Mouse (Mus musculus) embryonic fibroblast, embryonic 13.5 days (primary cell): ENCODE measurements around the gene Raly. TPM values are rescaled to one million over a fixed set of nuclear protein-coding genes. Genes with fewer than 3 reads are reported as not detected.
A peak's percentile ranks its signal among the peaks of the same experiment; 100 is the strongest.

Experiments used
- H3K27ac ChIP-seq: 2 replicates; pipeline ENCODE4 v1.5.1; 2012; ENCODE audit warnings: low read length, control low read depth, inconsistent platforms; ENCODE audit not compliant: insufficient read depth
- H3K4me1 ChIP-seq: 2 replicates; pipeline ENCODE4 v1.6.1; 2011; ENCODE audit warnings: low read length; ENCODE audit not compliant: control insufficient read depth, insufficient read depth
- H3K4me3 ChIP-seq: 2 replicates; pipeline ENCODE4 v1.5.1; 2011; ENCODE audit warnings: mild to moderate bottlenecking, control low read depth, low read length; ENCODE audit not compliant: insufficient read depth
- CTCF ChIP-seq: IDR thresholded peaks from 2 replicates; pipeline ENCODE4 v1.5.1; 2011; ENCODE audit warnings: mild to moderate bottlenecking, control low read depth, low read length, moderate library complexity, borderline replicate concordance; ENCODE audit not compliant: insufficient read depth
- POLR2A ChIP-seq: IDR thresholded peaks from 2 replicates; pipeline ENCODE4 v1.6.1; 2011; ENCODE audit warnings: low read depth, mild to moderate bottlenecking, control low read depth, low read length, moderate library complexity
- polyA plus RNA-seq: library from polyadenylated mRNA; stranded (reverse); fragments of >200 nt; gene quantifications from 2 replicates; pipeline ENCODE4 v1.2.4, GENCODE M21; 2011; ENCODE audit warnings: low read depth; ENCODE audit not compliant: missing spikeins, insufficient read length

The Raly gene
- polyA plus RNA-seq, 1 experiment = 168 TPM

DNA sequence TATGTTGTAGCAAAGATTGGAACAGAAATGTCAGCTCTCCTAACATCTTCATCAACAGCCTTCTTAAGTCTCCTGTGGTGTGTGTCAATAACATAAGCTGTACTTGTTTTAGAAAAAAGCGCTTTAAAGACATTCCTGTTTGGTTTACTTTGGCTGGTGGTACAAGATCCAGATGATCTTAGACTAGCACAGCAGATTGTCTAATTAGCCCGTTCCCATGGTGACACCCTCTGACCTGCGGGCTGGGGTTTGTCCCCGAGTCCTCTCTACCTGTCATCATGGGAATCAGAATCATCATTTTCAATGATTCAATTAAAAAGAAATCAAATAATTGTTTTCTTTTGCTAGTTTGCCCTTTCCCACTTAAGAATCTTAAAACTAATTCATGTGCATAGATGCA, 36.6 kb downstream of the Raly start:
- Histone ChIP-seq H3K4me1 (no peaks in the 10 kb centered on the region), H3K4me3 (no peak overlapping the region), H3K27ac (no peak overlapping the region)
- TF ChIP-seq CTCF (no peak), POLR2A (no peak)

- H3K27ac ChIP-seq = no peak overlapping the region
- TF ChIP-seq CTCF (no peak), POLR2A (no peak)
- H3K4me3 ChIP-seq = no peak overlapping the region
- H3K4me1 ChIP-seq = no peaks in the 10 kb centered on the region
Observed at GRCm38 (mm10) chr2:154832471-154832870, 41.6 kb downstream of the Raly start.

GRCm38 (mm10) chr2:154834149-154834865, 43.4 kb downstream of the Raly start:
- no peaks in the 10 kb centered on the region for H3K4me1 ChIP-seq
- no peak for TF ChIP-seq CTCF
- no peak for TF ChIP-seq POLR2A
- no peak overlapping the region for H3K4me3 ChIP-seq
- no peak overlapping the region for H3K27ac ChIP-seq

- TF ChIP-seq POLR2A (no peak), CTCF (no peak)
- Histone ChIP-seq H3K4me1 (no peaks in the 10 kb centered on the region), H3K4me3 (no peak overlapping the region), H3K27ac (no peak overlapping the region)
Observed at GRCm38 (mm10) chr2:154836537-154836936, 45.6 kb downstream of the Raly start.

DNA sequence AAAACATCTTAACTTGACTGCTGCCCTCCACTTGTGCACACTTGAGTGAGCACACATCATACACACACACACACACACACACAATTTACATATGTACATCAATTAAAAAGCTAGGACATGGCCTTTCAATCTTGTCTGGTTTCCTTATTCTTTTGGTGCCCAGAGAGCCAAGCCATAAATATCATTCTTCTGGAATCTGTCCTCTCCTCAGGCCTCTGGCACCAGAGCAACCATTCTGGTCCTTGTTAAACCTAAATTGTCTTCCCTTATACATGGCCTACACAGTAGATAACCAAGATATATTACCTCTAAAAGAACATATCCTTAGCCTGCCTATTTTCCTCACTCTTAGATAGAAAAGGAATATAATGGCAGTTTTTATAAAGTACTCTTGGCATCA, 57.2 kb downstream of the Raly start:
- TF ChIP-seq CTCF (no peak), POLR2A (no peak)
- Histone ChIP-seq H3K27ac (no peak overlapping the region), H3K4me3 (no peak overlapping the region), H3K4me1 (no peaks in the 10 kb centered on the region; the same call in 1 of the 2 replicates)

- Histone ChIP-seq H3K4me3 (no peak overlapping the region), H3K4me1 (peaks cover 9% of the 10 kb centered on the region; the same call in 1 of the 2 replicates), H3K27ac (no peak overlapping the region)
- no peak for TF ChIP-seq CTCF
- no peak for TF ChIP-seq POLR2A
Observed at GRCm38 (mm10) chr2:154855383-154855782, 64.5 kb downstream of the Raly start.

DNA sequence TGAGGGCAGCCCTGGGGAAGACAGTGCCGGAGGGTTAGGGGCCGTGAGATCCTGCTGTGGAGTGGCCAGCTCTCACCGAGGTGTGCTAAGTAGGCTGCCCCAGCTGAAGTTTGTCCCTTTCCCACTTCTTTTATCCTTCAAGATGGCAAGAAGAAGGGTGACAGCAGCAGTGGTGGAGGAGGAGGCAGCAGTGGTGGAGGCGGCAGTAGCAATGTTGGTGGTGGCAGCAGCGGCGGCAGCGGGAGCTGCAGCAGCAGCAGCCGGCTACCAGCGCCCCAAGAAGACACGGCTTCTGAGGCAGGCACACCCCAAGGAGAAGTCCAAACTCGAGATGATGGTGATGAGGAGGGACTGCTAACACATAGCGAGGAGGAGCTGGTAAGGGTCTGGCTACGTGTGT, 72.8 kb downstream of the Raly start:
- Histone ChIP-seq H3K27ac (no peak overlapping the region), H3K4me3 (no peak overlapping the region), H3K4me1 (peaks cover 14% of the 10 kb centered on the region)
- TF ChIP-seq POLR2A (no peak), CTCF (no peak)

DNA sequence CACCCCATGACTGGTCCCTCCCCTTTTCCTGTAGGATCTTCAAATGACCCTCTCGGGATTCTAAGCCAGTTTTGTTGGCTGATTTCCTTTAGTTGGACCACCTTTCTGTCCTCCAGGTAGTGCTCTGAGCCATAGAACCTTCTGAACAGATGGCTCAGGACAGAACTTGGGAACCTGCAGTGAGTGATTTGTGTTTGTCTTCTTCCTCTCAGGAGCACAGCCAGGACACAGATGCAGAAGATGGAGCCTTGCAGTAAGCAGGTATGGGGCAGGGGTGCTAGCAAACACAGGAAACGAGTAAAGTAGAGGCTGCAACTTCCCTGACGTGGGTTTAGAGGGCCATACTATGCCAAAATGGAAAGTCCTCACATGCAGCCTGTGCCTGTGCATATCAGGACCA, 74.8 kb downstream of the Raly start:
- peaks cover 1% of the 10 kb centered on the region for H3K4me1 ChIP-seq
- H3K27ac ChIP-seq = no peak overlapping the region
- TF ChIP-seq POLR2A (no peak), CTCF (no peak)
- H3K4me3 ChIP-seq = no peak overlapping the region

- Histone ChIP-seq H3K4me3 (no peak overlapping the region), H3K27ac (no peak overlapping the region), H3K4me1 (no peaks in the 10 kb centered on the region)
- TF ChIP-seq POLR2A (no peak), CTCF (no peak)
Observed at GRCm38 (mm10) chr2:154868106-154868505, 77.2 kb downstream of the Raly start.

GRCm38 (mm10) chr2:154869954-154870641, 79.2 kb downstream of the Raly start:
- Histone ChIP-seq H3K4me3 (no peak overlapping the region), H3K27ac (peak overlapping the region; percentile 45; the same call in 1 of the 2 replicates), H3K4me1 (no peaks in the 10 kb centered on the region)
- TF ChIP-seq CTCF (no peak), POLR2A (no peak)
